Mouse (Mus musculus): ENCODE results near the gene Glra2. TPM values are rescaled to one million over a fixed set of nuclear protein-coding genes. Genes with fewer than 3 reads are reported as not detected.

Glra2 gene
- total and polyA plus RNA-seq, 3 experiments, result not detected

DNA sequence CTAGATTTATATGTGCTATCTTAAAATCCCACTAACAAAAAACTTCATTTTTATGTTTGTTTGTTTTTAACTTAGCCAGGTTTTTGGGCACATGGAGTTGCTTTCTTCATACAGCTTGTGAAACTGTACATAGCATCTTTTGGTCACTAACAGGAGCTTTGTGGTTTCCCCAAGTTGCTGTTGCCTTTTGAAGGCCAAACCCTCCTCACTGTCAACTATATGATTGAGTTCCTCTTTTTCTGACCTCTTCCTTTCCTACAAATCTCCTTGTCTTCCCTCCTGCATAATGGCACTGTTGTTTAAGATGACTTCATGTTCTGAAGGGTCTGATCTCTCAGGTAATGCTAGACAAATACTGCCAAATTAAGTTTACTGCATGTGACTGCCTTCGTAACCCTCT lies 170.6 kb downstream of the Glra2 start:
- H3K36me3 ChIP-seq (ENCODE audit: control insufficient read depth, insufficient read depth, low read length), result no peaks in the 10 kb centered on the region
- whole genome bisulfite sequencing, result 67% methylated on average over 1 of the region's 1 CpGs

DNA sequence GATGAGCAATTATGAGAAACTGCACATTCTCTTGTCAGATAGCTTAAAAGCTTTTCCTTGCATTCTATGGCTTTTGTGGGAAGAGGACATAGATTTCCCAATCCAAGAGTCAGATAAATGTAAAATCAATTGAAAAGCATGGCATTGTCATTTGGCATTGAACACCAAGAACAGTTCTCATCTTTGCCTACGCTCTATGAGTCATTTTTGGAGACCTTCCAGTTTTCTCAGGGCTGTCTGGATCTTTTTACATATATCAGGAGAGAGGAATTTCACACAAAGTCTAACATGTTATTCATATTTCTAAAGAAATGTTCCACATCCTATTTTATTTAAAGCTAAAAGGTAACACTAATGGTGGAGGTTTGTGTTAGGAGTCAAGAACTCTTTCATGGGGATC lies 223.0 kb downstream of the Glra2 start:
- no peaks in the 10 kb centered on the region for H3K4me1 ChIP-seq (ENCODE audit: control insufficient read depth, insufficient read depth, low read length)
- H3K36me3 ChIP-seq (ENCODE audit: control insufficient read depth, insufficient read depth, low read length), result no peaks in the 10 kb centered on the region
- H3K4me3 ChIP-seq, result no peak overlapping the region
- H3K27me3 ChIP-seq (ENCODE audit: control insufficient read depth, insufficient read depth, low read length), result no peaks in the 10 kb centered on the region
- no peak overlapping the region for H3K27ac ChIP-seq
- intact Hi-C loops (cut with DNase I), result no loop called here
- no peak overlapping the region for H3K9ac ChIP-seq (ENCODE audit: low read depth, low read length)
- no peak for DNase-seq
- TF ChIP-seq EP300 (IDR thresholded peaks at IDR 0.05; ENCODE audit: insufficient read depth, low read depth, low read length) (no peak), CTCF (IDR thresholded peaks at IDR 0.05) (no peak), POLR2A (IDR thresholded peaks at IDR 0.05; ENCODE audit: insufficient read depth, low read depth, low read length) (no peak)
- no peaks in the 10 kb centered on the region for H3K79me2 ChIP-seq (replicated peaks; ENCODE audit: control insufficient read depth, insufficient read depth, low read length)
- WGBS, result 57% methylated on average over 1 of the region's 1 CpGs

More for the DNA sequence above, 170.6 kb downstream of the Glra2 start:
- no peak overlapping the region for H3K4me3 ChIP-seq
- no peak overlapping the region for H3K27ac ChIP-seq
- no peaks in the 10 kb centered on the region for H3K79me2 ChIP-seq (replicated peaks; ENCODE audit: control insufficient read depth, insufficient read depth, low read length)
- no peaks in the 10 kb centered on the region for H3K27me3 ChIP-seq (ENCODE audit: control insufficient read depth, insufficient read depth, low read length)
- no peak overlapping the region for H3K9ac ChIP-seq (ENCODE audit: low read depth, low read length)
- intact Hi-C loops (cut with DNase I), result no loop called here
- DNase-seq, result no peak
- no peaks in the 10 kb centered on the region for H3K4me1 ChIP-seq (ENCODE audit: control insufficient read depth, insufficient read depth, low read length)
- TF ChIP-seq POLR2A (IDR thresholded peaks at IDR 0.05; ENCODE audit: insufficient read depth, low read depth, low read length) (no peak), EP300 (IDR thresholded peaks at IDR 0.05; ENCODE audit: insufficient read depth, low read depth, low read length) (no peak), CTCF (IDR thresholded peaks at IDR 0.05) (no peak)

Measured in heart, adult 2 months (tissue).